Mouse (Mus musculus) myocyte (in vitro differentiated cells): ENCODE measurements at regions not wholly inside any gene's neighbourhood (a gene's known extent, or its start where the extent isn't known, plus 50 kb on each side); places are given as distances from the start of the nearest gene placed in this dataset.

Experiments used
- CEBPB ChIP-seq: IDR thresholded peaks from 2 replicates; pipeline ENCODE4 v1.6.1; 2011; ENCODE audit warnings: mild to moderate bottlenecking, moderate library complexity; ENCODE audit not compliant: poor library complexity, insufficient read depth, severe bottlenecking
- E2F4 ChIP-seq: IDR thresholded peaks from one replicate; pipeline ENCODE4 v1.6.1; 2011; ENCODE audit warnings: mild to moderate bottlenecking, control low read depth, moderate library complexity; ENCODE audit not compliant: insufficient read depth
- MYOG ChIP-seq, 3 experiments: IDR thresholded peaks; one replicate each; pipeline ENCODE4 v1.6.1; 2011; ENCODE audit warnings: control low read depth in 2 of 3, low read depth in 2 of 3, mild to moderate bottlenecking in 2 of 3; ENCODE audit not compliant: insufficient read length in 2 of 3, control insufficient read depth in 1 of 3, insufficient read depth in 1 of 3
- POLR2A ChIP-seq: IDR thresholded peaks from one replicate; pipeline ENCODE4 v1.6.1; 2011; ENCODE audit warnings: low read depth, mild to moderate bottlenecking, control low read depth, moderate library complexity; ENCODE audit not compliant: insufficient read length
- TCF12 ChIP-seq: IDR thresholded peaks from one replicate; pipeline ENCODE4 v1.6.1; 2011; ENCODE audit warnings: mild to moderate bottlenecking, control low read depth; ENCODE audit not compliant: poor library complexity, insufficient read depth, severe bottlenecking
- TCF3 ChIP-seq: IDR thresholded peaks from one replicate; pipeline ENCODE4 v1.6.1; 2011; ENCODE audit warnings: low read depth, control low read depth; ENCODE audit not compliant: insufficient read length

- TF ChIP-seq E2F4 (no peak), TCF12 (no peak), POLR2A (no peak), MYOG (IDR thresholded peaks at IDR 0.05; ENCODE audit: control insufficient read depth in 1 of 3, insufficient read depth in 1 of 3, insufficient read length in 2 of 3, low read depth in 2 of 3) (no peak), TCF3 (no peak), CEBPB (no peak)
Measured at GRCm38 (mm10) chr13:54318601-54319000, 52.5 kb upstream of the Cplx2 start.
